In genomic region chr16:91969516-91970031, GRCm38 (mm10) we compare ENCODE assay signal across 11 mouse cellular contexts.
DNase-seq lines count a peak whose midpoint lies in the region; ATAC-seq and TF ChIP-seq lines count a peak whose summit lies in the region.
"Had no signal": no experiment of that assay in that cellular context is flagged by ENCODE, and none has a peak within 500 bp of the region (broad histone marks: within the 10 kb centered on the region; RNA-seq: fewer than 3 reads in every experiment).

No protein-coding gene starts in this region.

- no peak for TF ChIP-seq POLR2A in embryonic fibroblast, embryonic 13.5 days (IDR thresholded peaks at IDR 0.05; ENCODE audit: low read depth, low read length)
- TF ChIP-seq POLR2A in kidney, adult 2 months (IDR thresholded peaks at IDR 0.05; ENCODE audit: low read depth, low read length): no peak

- no peak for DNase-seq in forebrain, embryonic 11.5 days (ENCODE audit: low spot score)
- DNase-seq in kidney, adult 2 months: peak; percentile 50
- DNase-seq in lung, postnatal 10 days: peak; percentile 53
- DNase-seq in adrenal gland, adult 2 months: no peak
- no peak for DNase-seq in hindbrain, postnatal 0 days (ENCODE audit: low spot score)
- DNase-seq: cerebellum, postnatal 14 days; left cerebral cortex, postnatal 4 days; right cerebral cortex, postnatal 25 days had no signal

- H3K4me2 ChIP-seq in forebrain, embryonic 13.5 days: no peak overlapping the region
- H3K4me2 ChIP-seq in forebrain, embryonic 11.5 days (ENCODE audit: low read depth, low read length, severe bottlenecking): no peak overlapping the region
- no peak overlapping the region for H3K4me2 ChIP-seq in hindbrain, postnatal 0 days (ENCODE audit: low read depth, low read length)
- no peak overlapping the region for H3K4me2 ChIP-seq in midbrain, embryonic 16.5 days (ENCODE audit: low read length)

- TF ChIP-seq CTCF in embryonic fibroblast, embryonic 13.5 days (IDR thresholded peaks at IDR 0.05; ENCODE audit: borderline replicate concordance, insufficient read depth, low read length): no peak
- no peak for TF ChIP-seq CTCF in kidney, adult 2 months (conservative IDR thresholded peaks at IDR 0.05; ENCODE audit: insufficient read depth, insufficient read length, low read depth, low read length)
- no peak for TF ChIP-seq CTCF in hindbrain, postnatal 0 days (IDR thresholded peaks at IDR 0.05; ENCODE audit: low read depth)

- H3K9ac ChIP-seq in forebrain, embryonic 13.5 days: no peak overlapping the region
- H3K9ac ChIP-seq in forebrain, embryonic 11.5 days (ENCODE audit: low read length): no peak overlapping the region; the same call in 1 of the 2 replicates
- no peak overlapping the region for H3K9ac ChIP-seq in hindbrain, postnatal 0 days (replicated peaks; ENCODE audit: low read length)
- H3K9ac ChIP-seq in midbrain, embryonic 16.5 days (ENCODE audit: low read depth, low read length): no peak overlapping the region

- no peaks in the 10 kb centered on the region for H3K27me3 ChIP-seq in forebrain, embryonic 13.5 days
- no peaks in the 10 kb centered on the region for H3K27me3 ChIP-seq in forebrain, embryonic 11.5 days (ENCODE audit: control insufficient read depth, insufficient read depth, low read length)
- H3K27me3 ChIP-seq in kidney, adult 2 months (replicated peaks; ENCODE audit: control insufficient read depth, insufficient read depth, low read length): no peaks in the 10 kb centered on the region
- H3K27me3 ChIP-seq in hindbrain, postnatal 0 days (ENCODE audit: insufficient read depth, low read length): no peaks in the 10 kb centered on the region
- H3K27me3 ChIP-seq in midbrain, embryonic 16.5 days (ENCODE audit: control insufficient read depth, insufficient read depth, low read depth, low read length): no peaks in the 10 kb centered on the region

- peaks cover 14% of the 10 kb centered on the region; the same call in 1 of the 2 replicates for H3K4me1 ChIP-seq in forebrain, embryonic 13.5 days
- no peaks in the 10 kb centered on the region; the same call in 1 of the 2 replicates for H3K4me1 ChIP-seq in forebrain, embryonic 11.5 days (replicated peaks; ENCODE audit: control insufficient read depth, insufficient read depth, low read length)
- peaks cover 19% of the 10 kb centered on the region for H3K4me1 ChIP-seq in embryonic fibroblast, embryonic 13.5 days (ENCODE audit: control insufficient read depth, insufficient read depth, low read length)
- H3K4me1 ChIP-seq in kidney, adult 2 months (ENCODE audit: control insufficient read depth, insufficient read depth, low read length): peaks cover 8% of the 10 kb centered on the region
- H3K4me1 ChIP-seq in hindbrain, postnatal 0 days (ENCODE audit: insufficient read depth, low read length): 0 out of 2 replicates have a peak, but pooled peaks cover 4% of the 10 kb centered on the region
- H3K4me1 ChIP-seq in midbrain, embryonic 16.5 days (ENCODE audit: control insufficient read depth, insufficient read depth, low read length): peaks cover 3% of the 10 kb centered on the region; the same call in 1 of the 2 replicates

- peak overlapping the region; percentile 25 for H3K27ac ChIP-seq in forebrain, embryonic 13.5 days
- no peak overlapping the region for H3K27ac ChIP-seq in forebrain, embryonic 11.5 days (ENCODE audit: low read depth, low read length)
- peak overlapping the region; percentile 80 for H3K27ac ChIP-seq in embryonic fibroblast, embryonic 13.5 days (ENCODE audit: insufficient read depth, low read length)
- peak overlapping the region; percentile 2 for H3K27ac ChIP-seq in kidney, adult 2 months (ENCODE audit: insufficient read depth, low read depth, low read length)
- H3K27ac ChIP-seq in hindbrain, postnatal 0 days: no peak overlapping the region
- H3K27ac ChIP-seq in midbrain, embryonic 16.5 days (ENCODE audit: low read length): no peak overlapping the region

- no peak overlapping the region for H3K4me3 ChIP-seq in forebrain, embryonic 13.5 days
- H3K4me3 ChIP-seq in forebrain, embryonic 11.5 days (ENCODE audit: low read depth, low read length): no peak overlapping the region
- H3K4me3 ChIP-seq in embryonic fibroblast, embryonic 13.5 days (ENCODE audit: insufficient read depth, low read length): no peak overlapping the region
- H3K4me3 ChIP-seq in kidney, adult 2 months (ENCODE audit: insufficient read depth, low read depth, low read length): no peak overlapping the region
- no peak overlapping the region for H3K4me3 ChIP-seq in hindbrain, postnatal 0 days (ENCODE audit: low read length)
- H3K4me3 ChIP-seq in midbrain, embryonic 16.5 days (ENCODE audit: low read depth, low read length): no peak overlapping the region

- ATAC-seq in forebrain, embryonic 13.5 days: no peak
- no peak for ATAC-seq in forebrain, embryonic 11.5 days (replicated peaks; ENCODE audit: low FRiP score)
- no peak for ATAC-seq in hindbrain, postnatal 0 days
- no peak for ATAC-seq in midbrain, embryonic 16.5 days

- WGBS in forebrain, embryonic 13.5 days: 41% methylated on average over 10 of the region's 10 CpGs
- 59% methylated on average over 10 of the region's 10 CpGs for WGBS in forebrain, embryonic 11.5 days
- 12% methylated on average over 10 of the region's 10 CpGs for WGBS in kidney, adult 2 months
- 61% methylated on average over 10 of the region's 10 CpGs for WGBS in hindbrain, postnatal 0 days
- 50% methylated on average over 10 of the region's 10 CpGs for WGBS in midbrain, embryonic 16.5 days

- no peaks in the 10 kb centered on the region for H3K36me3 ChIP-seq in forebrain, embryonic 13.5 days (ENCODE audit: poor library complexity, severe bottlenecking)
- H3K36me3 ChIP-seq in forebrain, embryonic 11.5 days (ENCODE audit: control insufficient read depth, insufficient read depth, low read length): no peaks in the 10 kb centered on the region
- no peaks in the 10 kb centered on the region for H3K36me3 ChIP-seq in kidney, adult 2 months (ENCODE audit: control insufficient read depth, insufficient read depth, low read length)
- no peaks in the 10 kb centered on the region for H3K36me3 ChIP-seq in hindbrain, postnatal 0 days (ENCODE audit: insufficient read depth, low read length)
- H3K36me3 ChIP-seq in midbrain, embryonic 16.5 days (ENCODE audit: control insufficient read depth, insufficient read depth, low read length): no peaks in the 10 kb centered on the region

- no peaks in the 10 kb centered on the region for H3K9me3 ChIP-seq in forebrain, embryonic 13.5 days (replicated peaks)
- H3K9me3 ChIP-seq in forebrain, embryonic 11.5 days (ENCODE audit: control insufficient read depth, low read length): no peaks in the 10 kb centered on the region
- no peaks in the 10 kb centered on the region for H3K9me3 ChIP-seq in hindbrain, postnatal 0 days (ENCODE audit: low read length)
- no peaks in the 10 kb centered on the region for H3K9me3 ChIP-seq in midbrain, embryonic 16.5 days (replicated peaks; ENCODE audit: control insufficient read depth, low read length, poor library complexity, severe bottlenecking)

Comparison
In these comparisons a context has a peak if more than half of its experiments do, and no peak if none do; other contexts are left out.
1. H3K27ac ChIP-seq: peak in forebrain, embryonic 13.5 days (single experiment), embryonic fibroblast, embryonic 13.5 days (single experiment) and kidney, adult 2 months (single experiment); none in forebrain, embryonic 11.5 days (single experiment), hindbrain, postnatal 0 days (single experiment) and midbrain, embryonic 16.5 days (single experiment).
2. DNase-seq: peak in kidney, adult 2 months (single experiment) and lung, postnatal 10 days (single experiment); none in forebrain, embryonic 11.5 days (single experiment), adrenal gland, adult 2 months (single experiment) and hindbrain, postnatal 0 days (single experiment).